Mouse (Mus musculus) bone marrow macrophage, adult 2 months (primary cell): ENCODE measurements around the gene Aldh4a1.

Experiments
- CTCF ChIP-seq: IDR thresholded peaks from 2 replicates; pipeline ENCODE4 v1.5.1; 2012; ENCODE audit warnings: low read depth, mild to moderate bottlenecking, low read length, moderate library complexity
- POLR2A ChIP-seq: IDR thresholded peaks from 2 replicates; pipeline ENCODE4 v1.6.1; 2012; ENCODE audit warnings: mild to moderate bottlenecking, low read depth, low read length, borderline replicate concordance

DNA sequence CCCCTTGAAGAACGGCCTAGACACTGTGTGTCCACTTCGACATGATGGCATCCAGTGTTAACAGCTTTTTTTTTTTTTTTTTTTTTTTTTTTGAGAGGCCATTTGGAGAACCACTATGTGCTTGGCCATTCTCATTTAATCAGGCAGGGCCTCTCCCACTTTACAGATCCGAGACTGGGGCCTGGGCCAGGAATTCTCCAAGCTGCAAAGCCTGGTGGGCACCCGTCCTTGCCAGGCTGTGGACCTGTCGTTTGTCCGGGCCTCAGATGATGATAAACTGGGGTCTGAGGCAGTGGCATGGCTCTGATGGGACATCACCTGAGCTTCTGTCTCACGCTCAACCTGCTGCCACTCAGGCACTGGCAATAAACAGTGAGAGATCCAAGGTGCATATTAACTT, 29.8 kb upstream of the Aldh4a1 start:
- TF ChIP-seq CTCF, result no peak
- TF ChIP-seq POLR2A, result no peak
